Mouse (Mus musculus) CH12.LX (cell line): Measurements from ENCODE around the gene Sae1.

Experiments
- CTCF ChIP-seq, 2 experiments: IDR thresholded peaks in 1 of 2; conservative IDR thresholded peaks in 1 of 2; 2 replicates each; pipeline ENCODE4 v1.5.1; 2011 to 2012; ENCODE audit warnings: low read depth in 2 of 2, low read length in 2 of 2, improper control_type of control experiment in 1 of 2, inconsistent platforms in 1 of 2, mild to moderate bottlenecking in 1 of 2, moderate library complexity in 1 of 2
- EP300 ChIP-seq: IDR thresholded peaks from 2 replicates; pipeline ENCODE4 v1.6.1; 2011; ENCODE audit warnings: low read length, improper control_type of control experiment

GRCm38 (mm10) chr7:16317094-16317493, 70.5 kb downstream of the Sae1 start:
- no peak for TF ChIP-seq EP300
- TF ChIP-seq CTCF (conservative IDR thresholded peaks at IDR 0.05 in 1 of 2, IDR thresholded peaks at IDR 0.05 in 1 of 2; ENCODE audit: low read depth in 2 of 2, low read length in 2 of 2): no peak
